Mouse (Mus musculus) spleen, adult 2 months (tissue): ENCODE measurements around the gene Prkd2.

ENCODE experiments used
- CTCF ChIP-seq: fragments of 200-500 bp; IDR thresholded peaks from 2 replicates; pipeline ENCODE4 v1.5.1; 2011; ENCODE audit warnings: mild to moderate bottlenecking, inconsistent platforms; ENCODE audit not compliant: insufficient read depth, insufficient read length, insufficient replicate concordance; ENCODE audit errors: extremely low read depth
- POLR2A ChIP-seq: fragments of 200-500 bp; IDR thresholded peaks from 2 replicates; pipeline ENCODE4 v1.6.1; 2011; ENCODE audit warnings: low read depth, low read length, inconsistent platforms

DNA sequence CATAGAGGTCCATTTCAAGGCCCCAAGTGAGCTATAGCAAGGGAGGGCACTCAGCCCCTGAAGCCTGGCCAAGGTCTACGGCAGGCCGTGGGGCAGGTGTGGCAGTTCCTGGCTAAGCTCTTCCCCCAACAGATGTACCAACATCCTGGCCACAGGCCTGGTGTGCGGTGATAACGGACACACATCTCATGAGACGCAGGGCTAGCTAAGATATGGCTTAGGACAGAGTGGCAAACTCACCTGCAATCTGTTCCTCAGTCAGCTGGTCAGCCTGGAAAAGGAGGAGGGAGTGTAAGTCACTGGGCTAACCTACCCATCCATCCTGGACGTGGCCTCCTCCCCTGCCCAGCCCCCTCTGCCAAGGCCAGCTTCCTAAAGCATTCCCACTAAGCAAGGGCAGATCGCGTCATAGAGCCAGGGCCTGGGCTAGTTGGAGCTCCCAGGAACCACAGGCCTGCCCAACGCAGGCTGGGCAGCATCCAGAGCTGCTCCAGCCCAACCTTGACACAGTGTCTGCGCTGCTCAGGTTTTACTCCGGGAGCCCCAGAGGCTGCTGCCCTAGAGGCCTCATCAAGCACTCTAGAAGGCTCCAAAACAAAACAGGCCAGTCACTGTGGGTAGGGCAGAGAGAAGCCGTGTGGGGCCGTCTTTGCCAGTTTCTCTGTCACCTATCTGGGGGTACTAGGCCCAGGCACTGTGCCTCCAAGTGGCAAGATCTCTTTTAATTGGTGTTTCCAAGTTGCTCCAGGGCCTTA, 76.9 kb downstream of the Prkd2 start:
- TF ChIP-seq CTCF (no peak), POLR2A (no peak)
